Mouse (Mus musculus): ENCODE results near the gene Gm21860. TPM values are rescaled to one million over a fixed set of nuclear protein-coding genes. Genes with fewer than 3 reads are reported as not detected.
A peak's percentile ranks its signal among the peaks of the same experiment; 100 is the strongest.
"Not testable (repeated sequence)": the region's sequence is repeated elsewhere in the genome, so short reads cannot be mapped to it uniquely, and the experiment has no call there.

Gene Gm21860
- total and polyA plus RNA-seq, 3 experiments: not detected

DNA sequence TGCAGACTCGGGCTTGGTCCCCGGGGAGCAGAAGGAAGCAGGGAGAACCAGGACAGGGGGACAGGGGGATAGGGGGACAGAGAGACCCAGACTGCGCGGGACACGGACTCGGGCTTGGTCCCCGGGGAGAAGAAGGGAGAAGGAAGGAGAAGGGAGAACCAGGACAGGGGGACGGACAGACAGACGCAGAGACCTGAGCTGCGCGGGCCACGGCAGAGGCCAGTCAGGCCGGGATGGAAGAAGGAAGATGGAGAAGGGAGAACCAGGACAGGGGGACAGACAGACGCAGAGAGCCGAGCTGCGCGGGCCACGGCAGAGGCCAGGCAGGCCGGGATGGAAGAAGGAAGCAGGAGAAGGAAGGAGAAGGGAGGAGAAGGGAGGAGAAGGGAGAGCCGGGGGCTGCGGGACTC is 10.8 kb downstream of the Gm21860 start:
- no peak overlapping the region for H3K4me3 ChIP-seq (replicated peaks in 1 of 3; ENCODE audit: low read depth in 2 of 3, low read length in 2 of 3, poor library complexity in 1 of 3)
- in situ Hi-C loops (cut with MboI; ENCODE audit: low pct_ligation_motif_present, low pct_unique_long_range_greater_than_20kb, low sequenced_read_pairs): no loop called here
- H3K4me2 ChIP-seq (ENCODE audit: insufficient read depth, low read depth, poor library complexity, severe bottlenecking): no peak overlapping the region

DNA sequence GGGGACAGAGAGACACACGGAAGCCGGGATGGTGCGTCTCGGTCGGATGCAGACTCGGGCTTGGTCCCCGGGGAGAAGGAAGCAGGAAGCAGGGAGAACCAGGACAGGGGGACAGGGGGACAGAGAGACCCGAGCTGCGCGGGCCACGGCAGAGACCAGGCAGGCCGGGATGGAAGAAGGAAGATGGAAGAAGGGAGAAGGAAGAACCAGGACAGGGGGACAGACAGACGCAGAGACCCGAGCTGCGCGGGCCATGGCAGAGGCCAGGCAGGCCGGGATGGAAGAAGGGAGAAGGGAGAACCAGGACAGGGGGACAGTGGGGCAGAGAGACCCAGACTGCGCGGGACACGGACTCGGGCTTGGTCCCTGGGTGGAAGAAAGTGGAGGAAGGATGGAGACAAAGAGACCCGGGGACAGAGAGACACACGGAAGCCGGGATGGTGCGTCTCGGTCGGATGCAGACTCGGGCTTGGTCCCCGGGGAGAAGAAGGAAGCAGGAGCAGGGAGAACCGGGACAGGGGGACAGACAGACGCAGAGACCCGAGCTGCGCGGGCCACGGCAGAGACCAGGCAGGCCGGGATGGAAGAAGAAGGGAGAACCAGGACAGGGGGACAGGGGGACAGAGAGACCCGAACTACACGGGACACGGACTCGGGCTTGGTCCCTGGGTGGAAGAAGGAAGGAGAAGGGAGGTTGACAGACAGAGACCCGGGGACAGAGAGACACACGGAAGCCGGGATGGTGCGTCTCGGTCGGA is 11.4 kb downstream of the Gm21860 start:
- Histone ChIP-seq H3K36me3 (replicated peaks in 1 of 2; ENCODE audit: control insufficient read depth in 1 of 2, insufficient read depth in 1 of 2, low read length in 1 of 2) (peaks cover 18 to 29% of the 10 kb centered on the region in 2 experiments), H3K9me3 (replicated peaks; ENCODE audit: low read length) (peaks cover 36% of the 10 kb centered on the region)
- H3K4me3 ChIP-seq (replicated peaks in 1 of 3; ENCODE audit: low read depth in 2 of 3, low read length in 2 of 3, poor library complexity in 1 of 3); in situ Hi-C loops (cut with MboI; ENCODE audit: low pct_ligation_motif_present, low pct_unique_long_range_greater_than_20kb, low sequenced_read_pairs); H3K4me1 ChIP-seq (ENCODE audit: control insufficient read depth in 1 of 2, insufficient read depth in 2 of 2); H3K4me2 ChIP-seq (ENCODE audit: insufficient read depth, low read depth, poor library complexity, severe bottlenecking); dilution Hi-C loops (cut with MboI; ENCODE audit: extremely low pct_ligation_motif_present, extremely low pct_unique_long_range_greater_than_20kb, low sequenced_read_pairs); H3K79me2 ChIP-seq (replicated peaks; ENCODE audit: control insufficient read depth, extremely low read depth, insufficient read depth, poor library complexity, severe bottlenecking); H3K27ac ChIP-seq (ENCODE audit: insufficient read depth, low read depth); H3K9ac ChIP-seq (ENCODE audit: insufficient read depth, low read depth); H3K27me3 ChIP-seq (replicated peaks): not testable (repeated sequence)
- peak; percentile 63 for DNase-seq (ENCODE audit: extremely low read depth)

More for the DNA sequence above, 10.8 kb downstream of the Gm21860 start:
- Histone ChIP-seq H3K4me1 (ENCODE audit: control insufficient read depth in 1 of 2, insufficient read depth in 2 of 2) (peaks cover 2 to 3% of the 10 kb centered on the region in 2 experiments; a peak in 1 of 4 replicates), H3K9me3 (replicated peaks; ENCODE audit: low read length) (peaks cover 32% of the 10 kb centered on the region), H3K27ac (ENCODE audit: insufficient read depth, low read depth) (no peak overlapping the region), H3K36me3 (replicated peaks in 1 of 2; ENCODE audit: control insufficient read depth in 1 of 2, insufficient read depth in 1 of 2, low read length in 1 of 2) (peaks cover 15 to 26% of the 10 kb centered on the region in 2 experiments), H3K27me3 (replicated peaks) (no peaks in the 10 kb centered on the region), H3K9ac (ENCODE audit: insufficient read depth, low read depth) (no peak overlapping the region), H3K79me2 (replicated peaks; ENCODE audit: control insufficient read depth, extremely low read depth, insufficient read depth, poor library complexity, severe bottlenecking) (no peaks in the 10 kb centered on the region)
- DNase-seq (ENCODE audit: extremely low read depth): no peak
- dilution Hi-C loops (cut with MboI; ENCODE audit: extremely low pct_ligation_motif_present, extremely low pct_unique_long_range_greater_than_20kb, low sequenced_read_pairs): no loop called here
- no peak for TF ChIP-seq MXI1 (IDR thresholded peaks at IDR 0.05; ENCODE audit: low read depth, low read length)
- TF ChIP-seq IRF4 (IDR thresholded peaks at IDR 0.05; ENCODE audit: low read depth, low read length): no peak
- TF ChIP-seq JUN (IDR thresholded peaks at IDR 0.05; ENCODE audit: insufficient read depth, low read depth, low read length): no peak
- no peak for TF ChIP-seq MYC (IDR thresholded peaks at IDR 0.05; ENCODE audit: low read depth, low read length)
- TF ChIP-seq NRF1 (IDR thresholded peaks at IDR 0.05; ENCODE audit: low read depth, low read length): no peak
- TF ChIP-seq USF2 (conservative IDR thresholded peaks at IDR 0.05; ENCODE audit: low read depth, low read length): no peak
- no peak for TF ChIP-seq RCOR1 (conservative IDR thresholded peaks at IDR 0.05; ENCODE audit: low read depth, low read length)
- TF ChIP-seq BHLHE40 (IDR thresholded peaks at IDR 0.05; ENCODE audit: low read depth, low read length): no peak
- no peak for TF ChIP-seq SMC3 (IDR thresholded peaks at IDR 0.05; ENCODE audit: low read depth, low read length)
- TF ChIP-seq ZMIZ1 (IDR thresholded peaks at IDR 0.05; ENCODE audit: low read depth, low read length): no peak
- no peak for TF ChIP-seq ZNF384 (IDR thresholded peaks at IDR 0.05; ENCODE audit: low read depth, low read length)
- no peak for TF ChIP-seq CTCF (conservative IDR thresholded peaks at IDR 0.05 in 1 of 2, IDR thresholded peaks at IDR 0.05 in 1 of 2; ENCODE audit: low read depth in 2 of 2, low read length in 2 of 2)
- no peak for TF ChIP-seq USF1 (IDR thresholded peaks at IDR 0.05; ENCODE audit: low read depth, low read length)
- no peak for TF ChIP-seq CHD2 (IDR thresholded peaks at IDR 0.05; ENCODE audit: low read length)
- TF ChIP-seq POLR2A (IDR thresholded peaks at IDR 0.05; ENCODE audit: low read depth, low read length): no peak
- TF ChIP-seq JUND (conservative IDR thresholded peaks at IDR 0.05; ENCODE audit: low read depth, low read length): no peak
- no peak for TF ChIP-seq ETS1 (conservative IDR thresholded peaks at IDR 0.05; ENCODE audit: low read depth, low read length)
- no peak for TF ChIP-seq ELF1 (IDR thresholded peaks at IDR 0.05; ENCODE audit: low read depth, low read length)
- TF ChIP-seq MAFK (IDR thresholded peaks at IDR 0.05; ENCODE audit: insufficient replicate concordance, low read length): no peak

DNA sequence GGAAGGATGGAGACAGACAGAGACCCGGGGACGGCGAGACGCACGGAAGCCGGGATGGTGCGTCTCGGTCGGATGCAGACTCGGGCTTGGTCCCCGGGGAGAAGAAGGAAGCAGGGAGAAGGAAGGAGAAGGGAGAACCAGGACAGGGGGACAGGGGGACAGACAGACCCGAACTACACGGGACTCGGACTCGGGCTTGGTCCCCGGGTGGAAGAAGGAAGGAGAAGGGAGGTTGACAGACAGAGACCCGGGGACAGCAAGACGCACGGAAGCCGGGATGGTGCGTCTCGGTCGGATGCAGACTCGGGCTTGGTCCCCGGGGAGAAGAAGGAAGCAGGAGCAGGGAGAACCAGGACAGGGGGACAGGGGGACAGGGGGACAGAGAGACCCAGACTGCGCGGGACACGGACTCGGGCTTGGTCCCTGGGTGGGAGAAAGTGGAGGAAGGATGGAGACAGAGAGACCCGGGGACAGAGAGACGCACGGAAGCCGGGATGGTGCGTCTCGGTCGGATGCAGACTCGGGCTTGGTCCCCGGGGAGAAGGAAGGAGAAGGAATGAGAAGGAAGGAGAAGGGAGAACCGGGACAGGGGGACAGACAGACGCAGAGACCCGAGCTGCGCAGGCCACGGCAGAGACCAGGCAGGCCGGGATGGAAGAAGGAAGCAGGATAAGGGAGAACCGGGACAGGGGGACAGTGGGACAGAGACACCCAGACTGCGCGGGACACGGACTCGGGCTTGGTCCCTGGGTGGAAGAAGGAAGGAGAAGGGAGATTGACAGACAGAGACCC is 12.2 kb downstream of the Gm21860 start:
- H3K4me1 ChIP-seq (ENCODE audit: control insufficient read depth in 1 of 2, insufficient read depth in 2 of 2); dilution Hi-C loops (cut with MboI; ENCODE audit: extremely low pct_ligation_motif_present, extremely low pct_unique_long_range_greater_than_20kb, low sequenced_read_pairs); H3K79me2 ChIP-seq (replicated peaks; ENCODE audit: control insufficient read depth, extremely low read depth, insufficient read depth, poor library complexity, severe bottlenecking); H3K9ac ChIP-seq (ENCODE audit: insufficient read depth, low read depth); H3K27me3 ChIP-seq (replicated peaks); in situ Hi-C loops (cut with MboI; ENCODE audit: low pct_ligation_motif_present, low pct_unique_long_range_greater_than_20kb, low sequenced_read_pairs); H3K4me3 ChIP-seq (replicated peaks in 1 of 3; ENCODE audit: low read depth in 2 of 3, low read length in 2 of 3, poor library complexity in 1 of 3); H3K27ac ChIP-seq (ENCODE audit: insufficient read depth, low read depth); H3K4me2 ChIP-seq (ENCODE audit: insufficient read depth, low read depth, poor library complexity, severe bottlenecking): not testable (repeated sequence)
- Histone ChIP-seq H3K9me3 (replicated peaks; ENCODE audit: low read length) (peaks cover 38% of the 10 kb centered on the region), H3K36me3 (replicated peaks in 1 of 2; ENCODE audit: control insufficient read depth in 1 of 2, insufficient read depth in 1 of 2, low read length in 1 of 2) (peaks cover 18 to 34% of the 10 kb centered on the region in 2 experiments)
- peak; percentile 86 for DNase-seq (ENCODE audit: extremely low read depth)
